Comparison of ENCODE assay signal across 19 mouse cellular contexts in the genomic region with DNA sequence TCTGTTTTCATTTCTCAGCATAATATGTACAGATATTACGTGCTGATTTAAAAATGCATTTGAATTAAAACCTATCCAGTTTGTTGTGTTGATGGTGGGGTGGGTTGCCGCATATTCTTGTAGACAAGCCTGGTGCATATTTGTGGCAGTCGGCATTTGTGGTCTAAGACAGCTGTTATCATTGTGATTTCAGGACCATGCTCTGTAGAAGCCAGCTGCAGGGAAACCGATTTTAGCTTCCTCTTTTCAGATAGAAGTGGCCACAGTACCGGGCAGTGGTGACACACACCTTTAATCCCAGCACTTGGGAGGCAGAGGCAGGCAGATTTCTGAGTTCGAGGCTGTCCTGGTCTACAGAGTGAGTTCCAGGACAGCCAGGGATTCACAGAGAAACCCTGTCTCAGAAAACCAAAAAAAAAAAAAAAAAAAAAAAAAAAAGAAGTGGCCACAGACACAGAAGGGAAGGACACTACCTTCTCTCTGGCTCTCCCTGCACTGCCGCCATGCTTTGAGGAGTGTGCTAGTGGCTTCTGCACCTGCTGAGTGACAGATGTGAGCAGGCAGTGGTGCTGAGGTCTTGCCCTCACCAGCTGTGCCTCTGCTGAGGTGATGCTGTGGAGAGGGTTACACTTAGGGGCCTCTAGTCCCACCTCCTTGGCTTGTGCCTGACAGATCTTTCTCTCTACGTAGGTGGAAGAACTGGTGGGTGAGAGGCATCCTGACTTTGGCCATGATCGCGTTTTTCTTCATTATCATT. TPM values are rescaled to one million over a fixed set of nuclear protein-coding genes. Genes with fewer than 3 reads are reported as not detected.
A peak's percentile ranks its signal among the peaks of the same experiment; 100 is the strongest.
DNase-seq lines count a peak whose midpoint lies in the region; ATAC-seq and TF ChIP-seq lines count a peak whose summit lies in the region.
"Had no signal": no experiment of that assay in that cellular context is flagged by ENCODE, and none has a peak within 500 bp of the region (broad histone marks: within the 10 kb centered on the region; RNA-seq: fewer than 3 reads in every experiment).

No protein-coding gene starts in this region.

- no peak overlapping the region for H3K9ac ChIP-seq in liver, postnatal 0 days (replicated peaks)
- H3K9ac ChIP-seq: heart, embryonic 13.5 days; kidney, embryonic 15.5 days; midbrain, embryonic 12.5 days had no signal

- TF ChIP-seq EP300 in liver, postnatal 0 days (IDR thresholded peaks at IDR 0.05; ENCODE audit: low read depth), result no peak

- peaks cover 43% of the 10 kb centered on the region for H3K36me3 ChIP-seq in liver, postnatal 0 days (replicated peaks; ENCODE audit: insufficient read depth, low read length)

- H3K27ac ChIP-seq in layer of hippocampus, adult 2 months, result peak overlapping the region; percentile 89
- H3K27ac ChIP-seq in liver, postnatal 0 days (ENCODE audit: low read depth), result no peak overlapping the region
- H3K27ac ChIP-seq: embryonic facial prominence, embryonic 10.5 days; kidney, embryonic 15.5 days; midbrain, embryonic 12.5 days had no signal

- no peak for ATAC-seq in liver, postnatal 0 days
- ATAC-seq: hindbrain, embryonic 16.5 days; intestine, postnatal 0 days had no signal

- no peaks in the 10 kb centered on the region for H3K9me3 ChIP-seq in liver, postnatal 0 days (ENCODE audit: low read length)
- H3K9me3 ChIP-seq: embryonic facial prominence, embryonic 10.5 days; heart, embryonic 13.5 days; kidney, embryonic 15.5 days; midbrain, embryonic 12.5 days had no signal

- WGBS in liver, postnatal 0 days (ENCODE audit: insufficient replicate concordance), result 58% methylated on average over 10 of the region's 10 CpGs

- no peak for DNase-seq in layer of hippocampus, adult 2 months (ENCODE audit: low spot score in 2 of 2)
- DNase-seq in layer of hippocampus, postnatal 14 days (ENCODE audit: low spot score in 2 of 2), result no peak
- DNase-seq in MEL-GATA-1-ER (ENCODE audit: extremely low read depth, low read depth), result peak; percentile 86
- peak; percentile 21 to 30 for DNase-seq in thymus, adult 18-20 months
- peak; percentile 57 for DNase-seq in thymus, postnatal 4 days
- DNase-seq in liver, postnatal 0 days, result no peak
- no peak for DNase-seq in right cerebral cortex, adult 2 months (ENCODE audit: low spot score in 2 of 2)
- DNase-seq: adrenal gland, postnatal 36 days; cerebellum, adult 8-10 months; heart, adult 11 months; layer of hippocampus, postnatal 36 days; lung, adult 2 months; lung, postnatal 36 days had no signal

- no peak overlapping the region for H3K4me2 ChIP-seq in liver, postnatal 0 days (ENCODE audit: low read depth, low read length)
- H3K4me2 ChIP-seq: heart, embryonic 13.5 days; kidney, embryonic 15.5 days; midbrain, embryonic 12.5 days had no signal

- no peak overlapping the region for H3K4me3 ChIP-seq in layer of hippocampus, adult 2 months
- H3K4me3 ChIP-seq in liver, postnatal 0 days (ENCODE audit: low read depth, low read length), result no peak overlapping the region
- H3K4me3 ChIP-seq: embryonic facial prominence, embryonic 10.5 days; heart, embryonic 13.5 days; kidney, embryonic 15.5 days; midbrain, embryonic 12.5 days had no signal

- peaks cover 12% of the 10 kb centered on the region for H3K4me1 ChIP-seq in liver, postnatal 0 days (ENCODE audit: insufficient read depth)

- no peaks in the 10 kb centered on the region for H3K27me3 ChIP-seq in liver, postnatal 0 days (ENCODE audit: insufficient read depth, low read length)
- H3K27me3 ChIP-seq: heart, embryonic 13.5 days; kidney, embryonic 15.5 days; midbrain, embryonic 12.5 days had no signal

- TF ChIP-seq CTCF in layer of hippocampus, adult 2 months (conservative IDR thresholded peaks at IDR 0.05), result no peak
- TF ChIP-seq CTCF in liver, postnatal 0 days (IDR thresholded peaks at IDR 0.05; ENCODE audit: low read depth), result no peak

RNA-seq across cellular contexts. Expression of a gene that starts 30.9 kb away (rescaled TPM):
- total RNA-seq in layer of hippocampus, adult 2 months (2021), result 100 to 1,000 TPM; 257 to 258 TPM
- total RNA-seq in layer of hippocampus, postnatal 14 days (2021), result 100 to 1,000 TPM; 194 to 204 TPM
- 7.9 and 10.5 TPM in 2 replicates for polyA plus RNA-seq in liver, postnatal 0 days (2015; fragmentation: Nextera tagmentation; extraction: Ambion mirVana)

RNA-seq across cellular contexts. Expression of a gene that starts 40.8 kb away (rescaled TPM):
- 10 to 100 TPM; 47.2 to 51.9 TPM for total RNA-seq in layer of hippocampus, adult 2 months (2021)
- total RNA-seq in layer of hippocampus, postnatal 14 days (2021), result 10 to 100 TPM; 45.3 to 51.5 TPM
- polyA plus RNA-seq in liver, postnatal 0 days (2015; fragmentation: Nextera tagmentation; extraction: Ambion mirVana), result 148 and 158 TPM in 2 replicates

RNA-seq across cellular contexts. Expression of a gene that starts 46.3 kb away (rescaled TPM):
- total RNA-seq in layer of hippocampus, adult 2 months (2021), result 10 to 100 TPM; 30.3 to 32.9 TPM
- 10 to 100 TPM; 25.8 to 27.7 TPM for total RNA-seq in layer of hippocampus, postnatal 14 days (2021)
- polyA plus RNA-seq in liver, postnatal 0 days (2015; fragmentation: Nextera tagmentation; extraction: Ambion mirVana), result 19.1 and 20.9 TPM in 2 replicates

Comparison
In these comparisons a context has a peak if more than half of its experiments do, and no peak if none do; other contexts are left out.
1. DNase-seq: peak in MEL-GATA-1-ER (single experiment), thymus, adult 18-20 months (2 of 2) and thymus, postnatal 4 days (single experiment); none in layer of hippocampus, adult 2 months (0 of 2), layer of hippocampus, postnatal 14 days (0 of 2), liver, postnatal 0 days (single experiment) and right cerebral cortex, adult 2 months (0 of 2).